Mouse (Mus musculus) liver, adult 2 months (tissue): ENCODE measurements around the gene Herpud2. TPM values are rescaled to one million over a fixed set of nuclear protein-coding genes. Genes with fewer than 3 reads are reported as not detected.

ENCODE experiments used
- DNase-seq: peaks from one replicate; pipeline ENCODE4 v3.0.0-alpha.2; 2011; ENCODE audit warnings: low read depth, low spot score; ENCODE audit errors: extremely low read depth
- H3K27ac ChIP-seq: fragments of 200-500 bp; replicated peaks from 2 replicates; pipeline ENCODE4 v1.5.1; 2012; ENCODE audit warnings: low read depth, mild to moderate bottlenecking, control low read depth, inconsistent platforms, low read length; ENCODE audit not compliant: insufficient read depth
- H3K27me3 ChIP-seq: fragments of 200-500 bp; 2 replicates; pipeline ENCODE4 v1.6.1; 2012; ENCODE audit warnings: mild to moderate bottlenecking, moderate library complexity, low read length, inconsistent platforms; ENCODE audit not compliant: control insufficient read depth, insufficient read depth
- H3K36me3 ChIP-seq: fragments of 200-500 bp; 2 replicates; pipeline ENCODE4 v1.6.1; 2012; ENCODE audit warnings: low read length, inconsistent platforms; ENCODE audit not compliant: control insufficient read depth, insufficient read depth
- H3K4me1 ChIP-seq: fragments of 200-500 bp; 2 replicates; pipeline ENCODE4 v1.6.1; 2011; ENCODE audit warnings: low read length; ENCODE audit not compliant: control insufficient read depth, insufficient read depth
- H3K4me3 ChIP-seq: fragments of 200-500 bp; 2 replicates; pipeline ENCODE4 v1.5.1; 2011; ENCODE audit warnings: low read depth, mild to moderate bottlenecking, control low read depth, low read length, moderate library complexity; ENCODE audit not compliant: insufficient read depth
- H3K79me2 ChIP-seq: fragments of 200-500 bp; 2 replicates; pipeline ENCODE4 v1.6.1; 2012; ENCODE audit warnings: inconsistent platforms, mild to moderate bottlenecking, low read length, moderate library complexity; ENCODE audit not compliant: control insufficient read depth, insufficient read depth
- H3K9ac ChIP-seq: fragments of 200-500 bp; 2 replicates; pipeline ENCODE4 v1.6.1; 2012; ENCODE audit warnings: low read depth, mild to moderate bottlenecking, control low read depth, inconsistent platforms, low read length
- CTCF ChIP-seq: fragments of 200-500 bp; IDR thresholded peaks from 2 replicates; pipeline ENCODE4 v1.5.1; 2011; ENCODE audit warnings: low read depth, low read length, control low read depth
- POLR2A ChIP-seq: fragments of 200-500 bp; IDR thresholded peaks from 2 replicates; pipeline ENCODE4 v1.6.1; 2011; ENCODE audit warnings: low read length, control low read depth; ENCODE audit not compliant: insufficient read depth; ENCODE audit errors: extremely low read depth
- WGBS: fragments of 180-500 bp; shearing (Covaris S2); methylation state at CpG from one replicate; pipeline ENCODE4 v1.1.7; 2018; 5-methylcytosine and 5-hydroxymethylcytosine counted together
- polyA plus RNA-seq: library from polyadenylated mRNA; depleted of rRNA; stranded (reverse); fragments of >200 nt; gene quantifications from 2 replicates; pipeline ENCODE4 v1.2.3, GENCODE M21; 2012
- total RNA-seq: library from RNA; depleted of rRNA; stranded (reverse); fragments of >200 nt; gene quantifications from 2 replicates; pipeline ENCODE4 v1.2.3, GENCODE M21; 2014

Gene Herpud2
- total and polyA plus RNA-seq, 2 experiments, result 11.5 to 17.6 TPM

GRCm38 (mm10) chr9:25156377-25156776 is 4.8 kb upstream of the Herpud2 start:
- no peak overlapping the region for H3K27ac ChIP-seq
- 28% methylated on average over 1 of the region's 1 CpGs for WGBS
- TF ChIP-seq CTCF (no peak), POLR2A (no peak)
- H3K79me2 ChIP-seq, result no peaks in the 10 kb centered on the region; the same call in 1 of the 2 replicates
- H3K4me3 ChIP-seq, result no peak overlapping the region
- H3K27me3 ChIP-seq, result no peaks in the 10 kb centered on the region
- H3K36me3 ChIP-seq, result no peaks in the 10 kb centered on the region
- no peak overlapping the region for H3K9ac ChIP-seq
- H3K4me1 ChIP-seq, result peaks cover 4% of the 10 kb centered on the region; the same call in 1 of the 2 replicates
- no peak for DNase-seq

GRCm38 (mm10) chr9:25153066-25153465 is 1.4 kb upstream of the Herpud2 start:
- Histone ChIP-seq H3K79me2 (peaks cover 2% of the 10 kb centered on the region; the same call in 1 of the 2 replicates), H3K4me1 (peaks cover 9% of the 10 kb centered on the region), H3K36me3 (no peaks in the 10 kb centered on the region), H3K4me3 (no peak overlapping the region), H3K27ac (no peak overlapping the region), H3K9ac (no peak overlapping the region), H3K27me3 (no peaks in the 10 kb centered on the region)
- DNase-seq, result no peak
- no peak for TF ChIP-seq CTCF
- no peak for TF ChIP-seq POLR2A

GRCm38 (mm10) chr9:25152457-25152856 is 837 bp upstream of the Herpud2 start:
- 14% methylated on average over 1 of the region's 1 CpGs for WGBS
- H3K4me1 ChIP-seq, result peaks cover 10% of the 10 kb centered on the region
- no peak for TF ChIP-seq POLR2A
- no peak for TF ChIP-seq CTCF

GRCm38 (mm10) chr9:25150791-25151610 is 619 bp downstream of the Herpud2 start:
- H3K4me3 ChIP-seq, result peak overlapping the region; percentile 91
- H3K27ac ChIP-seq, result peak overlapping the region; percentile 97
- no peaks in the 10 kb centered on the region for H3K27me3 ChIP-seq
- H3K4me1 ChIP-seq, result peaks cover 11% of the 10 kb centered on the region
- TF ChIP-seq POLR2A (no peak), CTCF (no peak)
- WGBS, result under 1% methylated on average over 65 of the region's 73 CpGs
- peak; percentile 37 for DNase-seq
- H3K79me2 ChIP-seq, result peaks cover 6% of the 10 kb centered on the region; the same call in 1 of the 2 replicates
- H3K36me3 ChIP-seq, result no peaks in the 10 kb centered on the region
- peak overlapping the region; percentile 96 for H3K9ac ChIP-seq

More at GRCm38 (mm10) chr9:25152457-25152856, 837 bp upstream of the Herpud2 start:
- DNase-seq, result no peak
- Histone ChIP-seq H3K79me2 (peaks cover 3% of the 10 kb centered on the region; the same call in 1 of the 2 replicates), H3K36me3 (no peaks in the 10 kb centered on the region), H3K9ac (peak overlapping the region; percentile 41; the same call in 1 of the 2 replicates), H3K27ac (peak overlapping the region; percentile 97), H3K27me3 (no peaks in the 10 kb centered on the region), H3K4me3 (peak overlapping the region; percentile 91; the same call in 1 of the 2 replicates)

- Histone ChIP-seq H3K27ac (no peak overlapping the region), H3K9ac (no peak overlapping the region), H3K4me1 (peaks cover 13% of the 10 kb centered on the region), H3K36me3 (no peaks in the 10 kb centered on the region), H3K79me2 (peaks cover 6% of the 10 kb centered on the region; the same call in 1 of the 2 replicates), H3K27me3 (no peaks in the 10 kb centered on the region), H3K4me3 (no peak overlapping the region)
- no peak for TF ChIP-seq CTCF
- no peak for TF ChIP-seq POLR2A
- DNase-seq, result no peak
Observed at GRCm38 (mm10) chr9:25148767-25149166, 2.9 kb downstream of the Herpud2 start.

GRCm38 (mm10) chr9:25145925-25146324 is 5.7 kb downstream of the Herpud2 start:
- no peaks in the 10 kb centered on the region for H3K27me3 ChIP-seq
- TF ChIP-seq POLR2A, result no peak
- H3K9ac ChIP-seq, result no peak overlapping the region
- no peaks in the 10 kb centered on the region for H3K36me3 ChIP-seq
- no peak overlapping the region for H3K4me3 ChIP-seq
- peaks cover 9% of the 10 kb centered on the region for H3K4me1 ChIP-seq
- WGBS, result 92% methylated on average over 1 of the region's 1 CpGs
- H3K79me2 ChIP-seq, result peaks cover 11% of the 10 kb centered on the region; the same call in 1 of the 2 replicates
- no peak overlapping the region for H3K27ac ChIP-seq
- no peak for DNase-seq
